Mouse (Mus musculus) MEL (cell line): Measurements from ENCODE around the gene H2afv. TPM values are rescaled to one million over a fixed set of nuclear protein-coding genes. Genes with fewer than 3 reads are reported as not detected.

Experiments
- DNase-seq: peaks from one replicate; pipeline ENCODE4 v3.0.0; 2011; ENCODE audit warnings: low read depth, low spot score
- H3K27ac ChIP-seq: 2 replicates; pipeline ENCODE4 v1.5.1; 2012; ENCODE audit warnings: low read depth, mild to moderate bottlenecking, control low read depth, low read length, moderate library complexity; ENCODE audit not compliant: control insufficient read depth
- H3K27me3 ChIP-seq, 2 experiments: fragments of 150-350 bp in 1 of 2; sonication (generic) in 1 of 2; 2 replicates each; pipeline ENCODE4 v1.6.1; 2012; ENCODE audit warnings: low read length in 2 of 2, mild to moderate bottlenecking in 2 of 2, improper control_type of control experiment in 1 of 2, moderate library complexity in 1 of 2; ENCODE audit not compliant: insufficient read depth in 2 of 2, control insufficient read depth in 1 of 2
- H3K36me3 ChIP-seq, 2 experiments: 2 replicates each; pipeline ENCODE4 v1.6.1; 2012 to 2014; ENCODE audit warnings: low read length in 2 of 2, improper control_type of control experiment in 1 of 2, inconsistent platforms in 1 of 2, mild to moderate bottlenecking in 1 of 2; ENCODE audit not compliant: insufficient read depth in 2 of 2, control insufficient read depth in 1 of 2
- H3K4me1 ChIP-seq, 2 experiments: fragments of 150-350 bp in 1 of 2; sonication (generic) in 1 of 2; 2 replicates each; pipeline ENCODE4 v1.6.1; 2012; ENCODE audit warnings: low read length in 2 of 2, improper control_type of control experiment in 1 of 2, mild to moderate bottlenecking in 1 of 2; ENCODE audit not compliant: insufficient read depth in 2 of 2, control insufficient read depth in 1 of 2
- H3K4me3 ChIP-seq, 2 experiments: fragments of 150-350 bp in 1 of 2; sonication (generic) in 1 of 2; 2 replicates each; pipeline ENCODE4 v1.5.1; 2012; ENCODE audit warnings: low read depth in 2 of 2, low read length in 2 of 2, mild to moderate bottlenecking in 2 of 2, moderate library complexity in 2 of 2, control low read depth in 1 of 2, improper control_type of control experiment in 1 of 2; ENCODE audit not compliant: control insufficient read depth in 1 of 2, insufficient read depth in 1 of 2
- H3K79me2 ChIP-seq: 2 replicates; pipeline ENCODE4 v1.6.1; 2012; ENCODE audit warnings: mild to moderate bottlenecking, low read length, moderate library complexity; ENCODE audit not compliant: control insufficient read depth, poor library complexity, insufficient read depth
- H3K9ac ChIP-seq: 2 replicates; pipeline ENCODE4 v1.6.1; 2012; ENCODE audit warnings: low read depth, mild to moderate bottlenecking, control low read depth, low read length, moderate library complexity; ENCODE audit not compliant: control insufficient read depth, poor library complexity, severe bottlenecking
- H3K9me3 ChIP-seq: fragments of 150-350 bp; sonication (generic); replicated peaks from 2 replicates; pipeline ENCODE4 v1.6.1; 2012; ENCODE audit warnings: mild to moderate bottlenecking, low read length, improper control_type of control experiment, moderate library complexity; ENCODE audit not compliant: insufficient read depth
- CHD1 ChIP-seq: IDR thresholded peaks from 2 replicates; pipeline ENCODE4 v1.6.1; 2012; ENCODE audit warnings: low read depth, mild to moderate bottlenecking, inconsistent platforms, low read length, improper control_type of control experiment
- CHD2 ChIP-seq: IDR thresholded peaks from 2 replicates; pipeline ENCODE4 v1.6.1; 2011; ENCODE audit warnings: low read length, improper control_type of control experiment
- CTCF ChIP-seq, 3 experiments: IDR thresholded peaks in 2 of 3; conservative IDR thresholded peaks in 1 of 3; 2 replicates each; pipeline ENCODE4 v1.5.1; 2011 to 2012; ENCODE audit warnings: low read length in 3 of 3, low read depth in 2 of 3, mild to moderate bottlenecking in 2 of 3, improper control_type of control experiment in 1 of 3, inconsistent platforms in 1 of 3, mixed read lengths in 1 of 3, moderate library complexity in 1 of 3; ENCODE audit not compliant: control insufficient read depth in 1 of 3, insufficient read depth in 1 of 3, poor library complexity in 1 of 3, severe bottlenecking in 1 of 3
- ELF1 ChIP-seq: IDR thresholded peaks from 2 replicates; pipeline ENCODE4 v1.6.1; 2014; ENCODE audit warnings: low read depth, mild to moderate bottlenecking, inconsistent platforms, low read length, improper control_type of control experiment, moderate library complexity
- EP300 ChIP-seq, 2 experiments: IDR thresholded peaks; 2 replicates each; pipeline ENCODE4 v1.6.1; 2011; ENCODE audit warnings: improper control_type of control experiment in 2 of 2, low read length in 2 of 2, low read depth in 1 of 2, mild to moderate bottlenecking in 1 of 2
- ETS1 ChIP-seq: IDR thresholded peaks from 2 replicates; pipeline ENCODE4 v1.6.1; 2012; ENCODE audit warnings: low read depth, mild to moderate bottlenecking, inconsistent platforms, low read length, improper control_type of control experiment, moderate library complexity
- GATA1 ChIP-seq: IDR thresholded peaks from 2 replicates; pipeline ENCODE4 v1.6.1; 2011; ENCODE audit warnings: low read depth, low read length, improper control_type of control experiment
- KAT2A ChIP-seq: conservative IDR thresholded peaks from 2 replicates; pipeline ENCODE4 v1.6.1; 2012; ENCODE audit warnings: low read depth, low read length, improper control_type of control experiment, inconsistent platforms
- MAX ChIP-seq: IDR thresholded peaks from 2 replicates; pipeline ENCODE4 v1.6.1; 2011; ENCODE audit warnings: low read length, improper control_type of control experiment
- MAZ ChIP-seq: IDR thresholded peaks from 2 replicates; pipeline ENCODE4 v1.6.1; 2012; ENCODE audit warnings: low read depth, mild to moderate bottlenecking, inconsistent platforms, low read length, improper control_type of control experiment
- MEF2A ChIP-seq: IDR thresholded peaks from 2 replicates; pipeline ENCODE4 v1.6.1; 2014; ENCODE audit warnings: low read depth, mild to moderate bottlenecking, inconsistent platforms, low read length, improper control_type of control experiment; ENCODE audit not compliant: poor library complexity, insufficient replicate concordance, severe bottlenecking; ENCODE audit errors: extremely low read depth
- MXI1 ChIP-seq: IDR thresholded peaks from 2 replicates; pipeline ENCODE4 v1.6.1; 2011; ENCODE audit warnings: mild to moderate bottlenecking, low read depth, low read length, improper control_type of control experiment
- MYB ChIP-seq: IDR thresholded peaks from 2 replicates; pipeline ENCODE4 v1.6.1; 2011; ENCODE audit warnings: mild to moderate bottlenecking, low read depth, low read length, improper control_type of control experiment
- MYC ChIP-seq: IDR thresholded peaks from 2 replicates; pipeline ENCODE4 v1.6.1; 2011; ENCODE audit warnings: low read depth, mild to moderate bottlenecking, low read length, improper control_type of control experiment, moderate library complexity
- NRF1 ChIP-seq: IDR thresholded peaks from 2 replicates; pipeline ENCODE4 v1.6.1; 2014; ENCODE audit warnings: low read depth, mild to moderate bottlenecking, inconsistent platforms, low read length, improper control_type of control experiment, moderate library complexity; ENCODE audit not compliant: poor library complexity, insufficient read depth, severe bottlenecking
- POLR2AphosphoS2 ChIP-seq: IDR thresholded peaks from 2 replicates; pipeline ENCODE4 v1.6.1; 2011; ENCODE audit warnings: low read length, improper control_type of control experiment
- RAD21 ChIP-seq: IDR thresholded peaks from 2 replicates; pipeline ENCODE4 v1.6.1; 2011; ENCODE audit warnings: mild to moderate bottlenecking, low read depth, low read length, improper control_type of control experiment
- SIN3A ChIP-seq: IDR thresholded peaks from 2 replicates; pipeline ENCODE4 v1.6.1; 2012; ENCODE audit warnings: low read length, improper control_type of control experiment, inconsistent platforms
- TCF12 ChIP-seq: IDR thresholded peaks from 2 replicates; pipeline ENCODE4 v1.6.1; 2014; ENCODE audit warnings: low read depth, mild to moderate bottlenecking, inconsistent platforms, low read length, improper control_type of control experiment, moderate library complexity
- UBTF ChIP-seq: IDR thresholded peaks from 2 replicates; pipeline ENCODE4 v1.6.1; 2012; ENCODE audit warnings: low read depth, mild to moderate bottlenecking, inconsistent platforms, low read length, improper control_type of control experiment, moderate library complexity, borderline replicate concordance; ENCODE audit not compliant: insufficient read depth
- USF1 ChIP-seq: IDR thresholded peaks from 2 replicates; pipeline ENCODE4 v1.6.1; 2014; ENCODE audit warnings: low read depth, mild to moderate bottlenecking, inconsistent platforms, low read length, improper control_type of control experiment, moderate library complexity
- ZMIZ1 ChIP-seq: IDR thresholded peaks from 2 replicates; pipeline ENCODE4 v1.6.1; 2012; ENCODE audit warnings: low read depth, mild to moderate bottlenecking, inconsistent platforms, low read length, improper control_type of control experiment, moderate library complexity
- ZNF384 ChIP-seq: IDR thresholded peaks from 2 replicates; pipeline ENCODE4 v1.6.1; 2012; ENCODE audit warnings: low read depth, mild to moderate bottlenecking, inconsistent platforms, low read length, improper control_type of control experiment
- polyA plus RNA-seq, 2 experiments: library from polyadenylated mRNA; stranded (reverse) in 1 of 2; unstranded in 1 of 2; fragments of >175 nt in 1 of 2; fragments of >200 nt in 1 of 2; gene quantifications; 2 replicates each; pipeline versions ENCODE4 v1.2.1 to v1.2.4; 2012; ENCODE audit warnings: low replicate concordance in 2 of 2, low read depth in 1 of 2; ENCODE audit not compliant: insufficient read length in 2 of 2, insufficient read depth in 1 of 2, missing spikeins in 1 of 2
- total RNA-seq: library from RNA; depleted of rRNA; stranded (reverse); fragments of 300-350 nt; gene quantifications from 2 replicates; pipeline ENCODE4 v1.2.3, GENCODE M21; 2012

The H2afv gene
- total and polyA plus RNA-seq, 3 experiments, result 97.2 to 159 TPM; not detected in 1

DNA sequence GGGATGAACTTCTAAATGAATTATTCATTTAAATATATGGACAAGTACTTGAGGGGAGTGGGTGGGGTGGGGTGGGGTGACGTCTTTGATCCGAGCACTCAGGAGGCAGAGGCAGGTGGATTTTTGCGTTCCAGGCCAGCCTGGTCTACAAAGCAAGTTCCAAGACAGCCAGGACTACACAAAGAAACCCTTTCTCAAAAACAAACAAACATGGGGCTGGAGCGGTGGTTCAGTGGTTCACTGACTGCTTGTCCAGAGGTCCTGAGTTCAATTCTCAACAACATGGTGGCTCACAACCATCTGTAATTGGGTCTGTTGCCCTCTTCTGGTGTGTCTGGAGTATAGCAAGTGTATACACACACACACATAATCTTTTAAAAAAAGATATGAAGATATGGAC, 1.2 kb upstream of the H2afv start:
- H3K9ac ChIP-seq, result peak overlapping the region; percentile 65; the same call in 1 of the 2 replicates
- H3K27me3 ChIP-seq, result no peaks in the 10 kb centered on the region
- no peak overlapping the region; the same call in 1 of the 2 replicates for H3K27ac ChIP-seq
- peak; percentile 28 for DNase-seq
- H3K79me2 ChIP-seq, result peaks cover 2% of the 10 kb centered on the region
- H3K4me3 ChIP-seq, result peak overlapping the region in 1 of 2 experiments; percentile 39; a peak in 2 of 4 replicates
- H3K4me1 ChIP-seq, result peaks cover 5 to 7% of the 10 kb centered on the region in 2 experiments; a peak in 2 of 4 replicates
- H3K36me3 ChIP-seq, result peaks cover 4 to 11% of the 10 kb centered on the region in 2 experiments
- 0 out of 2 replicates have a peak, but pooled peaks have one; percentile 12 for TF ChIP-seq TCF12
- peak in 1 of 3 experiments; percentile 26; a peak in 2 of 6 replicates for TF ChIP-seq CTCF (IDR thresholded peaks at IDR 0.05 in 2 of 3, conservative IDR thresholded peaks at IDR 0.05 in 1 of 3; ENCODE audit: control insufficient read depth in 1 of 3, insufficient read depth in 1 of 3, low read depth in 2 of 3, low read length in 3 of 3, poor library complexity in 1 of 3, severe bottlenecking in 1 of 3)
- no peak for TF ChIP-seq CHD1
- TF ChIP-seq MAX, result no peak
- H3K9me3 ChIP-seq, result no peaks in the 10 kb centered on the region

DNA sequence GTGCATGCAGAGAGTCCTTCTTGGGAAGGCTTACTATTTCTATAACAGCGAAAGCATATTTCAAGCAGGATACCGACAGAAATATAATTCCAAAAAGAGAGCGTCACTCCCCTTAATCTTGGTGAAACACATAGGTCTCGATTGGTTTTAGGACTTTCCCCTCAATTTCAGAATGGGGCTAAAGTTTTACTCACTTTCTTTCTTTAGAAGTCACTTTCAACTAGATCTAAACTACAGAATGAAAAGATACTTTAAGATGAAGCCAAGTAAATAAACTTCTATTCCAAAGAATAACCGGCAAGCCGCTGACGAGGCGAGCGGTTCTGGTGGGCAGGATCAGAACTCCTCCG, 541 bp downstream of the H2afv start:
- no peak for DNase-seq
- Histone ChIP-seq H3K27me3 (no peaks in the 10 kb centered on the region), H3K4me3 (peak overlapping the region; percentile 78 to 91), H3K27ac (peak overlapping the region; percentile 76), H3K9ac (peak overlapping the region; percentile 91), H3K4me1 (peaks cover 5 to 7% of the 10 kb centered on the region in 2 experiments; a peak in 2 of 4 replicates), H3K9me3 (no peaks in the 10 kb centered on the region), H3K79me2 (peaks cover 2% of the 10 kb centered on the region), H3K36me3 (peaks cover 4 to 11% of the 10 kb centered on the region in 2 experiments)
- no peak for TF ChIP-seq MYB
- TF ChIP-seq EP300 (IDR thresholded peaks at IDR 0.05; ENCODE audit: low read depth in 1 of 2, low read length in 2 of 2), result peak in 1 of 2 experiments; percentile 3; a peak in 1 of 4 replicates
- no peak for TF ChIP-seq NRF1
- TF ChIP-seq ZNF384, result no peak
- TF ChIP-seq GATA1, result peak; percentile 56; the same call in 1 of the 2 replicates
- TF ChIP-seq ZMIZ1, result no peak
- TF ChIP-seq UBTF, result peak; percentile 71; the same call in 1 of the 2 replicates
- no peak for TF ChIP-seq KAT2A
- no peak for TF ChIP-seq SIN3A
- no peak for TF ChIP-seq ELF1
- TF ChIP-seq CTCF (IDR thresholded peaks at IDR 0.05 in 2 of 3, conservative IDR thresholded peaks at IDR 0.05 in 1 of 3; ENCODE audit: control insufficient read depth in 1 of 3, insufficient read depth in 1 of 3, low read depth in 2 of 3, low read length in 3 of 3, poor library complexity in 1 of 3, severe bottlenecking in 1 of 3), result no peak
- no peak for TF ChIP-seq ETS1
- no peak for TF ChIP-seq MYC
- peak; percentile 7; the same call in 1 of the 2 replicates for TF ChIP-seq MEF2A
- TF ChIP-seq CHD1, result no peak; the same call in 1 of the 2 replicates
- no peak for TF ChIP-seq POLR2AphosphoS2
- TF ChIP-seq RAD21, result no peak
- TF ChIP-seq MXI1, result no peak
- 0 out of 2 replicates have a peak, but pooled peaks have one; percentile 16 for TF ChIP-seq USF1
- TF ChIP-seq CHD2, result no peak
- no peak for TF ChIP-seq MAZ
